Mouse (Mus musculus) heart, adult 2 months (tissue): ENCODE measurements around the gene Nrtn. TPM values are rescaled to one million over a fixed set of nuclear protein-coding genes. Genes with fewer than 3 reads are reported as not detected.

ENCODE experiments used
- DNase-seq, 2 experiments: peaks; one replicate each; pipeline ENCODE4 v3.0.0; 2021
- H3K27ac ChIP-seq: fragments of 200-600 bp; 2 replicates; pipeline ENCODE4 v1.8.1; 2022
- H3K27me3 ChIP-seq: fragments of 200-500 bp; 2 replicates; pipeline ENCODE4 v1.6.1; 2012; ENCODE audit warnings: mild to moderate bottlenecking, low read length, inconsistent platforms, mixed read lengths; ENCODE audit not compliant: control insufficient read depth, insufficient read depth
- H3K36me3 ChIP-seq: fragments of 200-500 bp; 2 replicates; pipeline ENCODE4 v1.6.1; 2012; ENCODE audit warnings: low read length, inconsistent platforms; ENCODE audit not compliant: control insufficient read depth, insufficient read depth
- H3K4me1 ChIP-seq: fragments of 200-500 bp; 2 replicates; pipeline ENCODE4 v1.6.1; 2011; ENCODE audit warnings: low read length; ENCODE audit not compliant: control insufficient read depth, insufficient read depth
- H3K4me3 ChIP-seq: fragments of 200-600 bp; 2 replicates; pipeline ENCODE4 v1.8.1; 2022
- H3K79me2 ChIP-seq: fragments of 200-500 bp; replicated peaks from 2 replicates; pipeline ENCODE4 v1.6.1; 2012; ENCODE audit warnings: mild to moderate bottlenecking, inconsistent platforms, low read length, moderate library complexity, mixed read lengths; ENCODE audit not compliant: control insufficient read depth, insufficient read depth
- H3K9ac ChIP-seq: fragments of 200-500 bp; 2 replicates; pipeline ENCODE4 v1.6.1; 2012; ENCODE audit warnings: low read depth, mild to moderate bottlenecking, control low read depth, inconsistent platforms, low read length, mixed read lengths
- CTCF ChIP-seq: fragments of 200-600 bp; IDR thresholded peaks from 2 replicates; pipeline ENCODE4 v1.8.1; 2022; ENCODE audit warnings: antibody characterized with exemption, mild to moderate bottlenecking, moderate library complexity
- EP300 ChIP-seq: fragments of 200-500 bp; IDR thresholded peaks from 2 replicates; pipeline ENCODE4 v1.6.1; 2011; ENCODE audit warnings: low read depth, low read length, control low read depth; ENCODE audit not compliant: insufficient read depth
- POLR2A ChIP-seq: fragments of 200-500 bp; IDR thresholded peaks from 2 replicates; pipeline ENCODE4 v1.6.1; 2011; ENCODE audit warnings: mild to moderate bottlenecking, low read depth, low read length, control low read depth; ENCODE audit not compliant: insufficient read depth
- WGBS: fragments of 180-500 bp; shearing (Covaris S2); methylation state at CpG from one replicate; pipeline ENCODE4 v1.1.7; 2018; 5-methylcytosine and 5-hydroxymethylcytosine counted together
- intact Hi-C: fragments of 180-260 bp; cut with DNase I; formaldehyde crosslinking; loops from one replicate; pipeline ENCODE4 v1.15.1; 2025
- polyA plus RNA-seq: library from polyadenylated mRNA; depleted of rRNA; stranded (reverse); fragments of >200 nt; gene quantifications from 2 replicates; pipeline ENCODE4 v1.2.3, GENCODE M21; 2012
- total RNA-seq, 2 experiments: library from RNA; stranded (reverse); gene quantifications; 2 replicates each; pipeline ENCODE4 v1.2.3; 2021

Nrtn gene
- total and polyA plus RNA-seq, 3 experiments = 24.4 to 49.3 (median 26.8) TPM

- intact Hi-C loops = no loop called here
- no peak for DNase-seq
- Histone ChIP-seq H3K4me1 (peaks cover 11% of the 10 kb centered on the region), H3K27me3 (peaks cover 2% of the 10 kb centered on the region; the same call in 1 of the 2 replicates), H3K9ac (no peak overlapping the region), H3K36me3 (no peaks in the 10 kb centered on the region), H3K27ac (no peak overlapping the region), H3K79me2 (no peaks in the 10 kb centered on the region), H3K4me3 (no peak overlapping the region)
- TF ChIP-seq CTCF = no peak
- no peak for TF ChIP-seq POLR2A
- TF ChIP-seq EP300 = no peak
- WGBS = 66% methylated on average over 7 of the region's 7 CpGs
These were observed 1.9 kb upstream of the Nrtn start for GRCm38 (mm10) chr17:56759261-56759660.

- TF ChIP-seq EP300 (no peak), POLR2A (no peak), CTCF (peak; percentile 71)
- no peaks in the 10 kb centered on the region for H3K79me2 ChIP-seq
- peaks cover 2% of the 10 kb centered on the region; the same call in 1 of the 2 replicates for H3K27me3 ChIP-seq
- WGBS = 8% methylated on average over 12 of the region's 12 CpGs
- H3K36me3 ChIP-seq = no peaks in the 10 kb centered on the region
- H3K27ac ChIP-seq = no peak overlapping the region
- no peak overlapping the region for H3K9ac ChIP-seq
- peaks cover 7% of the 10 kb centered on the region for H3K4me1 ChIP-seq
- intact Hi-C loops = no loop called here
- DNase-seq = peak; percentile 68
- H3K4me3 ChIP-seq = no peak overlapping the region
These were observed 802 bp upstream of the Nrtn start for GRCm38 (mm10) chr17:56758132-56758531.

- Histone ChIP-seq H3K27me3 (peaks cover 2% of the 10 kb centered on the region; the same call in 1 of the 2 replicates), H3K79me2 (no peaks in the 10 kb centered on the region), H3K27ac (peak overlapping the region; percentile 55), H3K4me1 (no peaks in the 10 kb centered on the region), H3K9ac (peak overlapping the region; percentile 63), H3K4me3 (peak overlapping the region; percentile 59), H3K36me3 (no peaks in the 10 kb centered on the region)
- TF ChIP-seq CTCF (peak; percentile 70), POLR2A (no peak)
- 1% methylated on average over 51 of the region's 51 CpGs for WGBS
- DNase-seq = peak in 1 of 2 experiments; percentile 48
- intact Hi-C loops = no loop called here
These were observed 479 bp downstream of the Nrtn start for GRCm38 (mm10) chr17:56756703-56757399.

- intact Hi-C loops = no loop called here
- no peak overlapping the region for H3K27ac ChIP-seq
- 27% methylated on average over 36 of the region's 36 CpGs for WGBS
- no peaks in the 10 kb centered on the region for H3K79me2 ChIP-seq
- no peak for DNase-seq
- H3K27me3 ChIP-seq = peaks cover 2% of the 10 kb centered on the region; the same call in 1 of the 2 replicates
- TF ChIP-seq POLR2A (no peak), EP300 (no peak), CTCF (no peak)
- H3K9ac ChIP-seq = no peak overlapping the region
- no peaks in the 10 kb centered on the region for H3K36me3 ChIP-seq
- H3K4me3 ChIP-seq = no peak overlapping the region
- H3K4me1 ChIP-seq = no peaks in the 10 kb centered on the region
These were observed 2.8 kb downstream of the Nrtn start for GRCm38 (mm10) chr17:56754271-56755185.

- Histone ChIP-seq H3K79me2 (no peaks in the 10 kb centered on the region), H3K4me1 (no peaks in the 10 kb centered on the region), H3K4me3 (no peak overlapping the region), H3K9ac (no peak overlapping the region), H3K27ac (no peak overlapping the region), H3K27me3 (peaks cover 2% of the 10 kb centered on the region; the same call in 1 of the 2 replicates), H3K36me3 (no peaks in the 10 kb centered on the region)
- intact Hi-C loops = no loop called here
- 28% methylated on average over 15 of the region's 15 CpGs for WGBS
- DNase-seq = no peak
- TF ChIP-seq EP300 (no peak), CTCF (no peak), POLR2A (no peak)
These were observed 3.9 kb downstream of the Nrtn start for GRCm38 (mm10) chr17:56753452-56753851.
